Mouse (Mus musculus) kidney, embryonic 14.5 days (tissue): ENCODE data around the gene Gm21983. TPM values are rescaled to one million over a fixed set of nuclear protein-coding genes. Genes with fewer than 3 reads are reported as not detected.

Experiments used
- microRNA counts: library from miRNA; unstranded; fragments of <30 nt; microRNA quantifications from one replicate; lab custom pipeline; 2017
- microRNA-seq: library from miRNA; unstranded; fragments of <30 nt; microRNA quantifications from one replicate; pipeline ENCODE4, GENCODE M21; 2016
- polyA plus RNA-seq: library from polyadenylated mRNA; unstranded; fragments of >200 nt; fragmentation: Nextera tagmentation; extraction: Ambion mirVana; gene quantifications from 2 replicates; pipeline ENCODE4 v1.2.1, GENCODE M21; 2014

The Gm21983 gene
- polyA plus RNA-seq, 1 experiment from 2014 or later: not detected

MicroRNAs within 50 kb of the gene (microRNA counts, 519-probe panel; counts per million panel counts)
- not detected for microRNA mmu-miR-1191 (lab: Ali Mortazavi, UCI)

Small RNA genes within 50 kb of the gene (microRNA-seq; reads per million reads assigned to microRNA genes)
- gene Mir1191 (4.6 reads per million, percentile 19 among the genes with 10 or more reads in this experiment), gene Mir3101 (not detected)

Other genes with a start within 250 kb of the Gm21983 start
- not detected in 2 replicates for gene Cyp2a22, start 241.7 kb downstream of the Gm21983 start, polyA plus RNA-seq
- gene Cyp2a12, start 152.0 kb downstream of the Gm21983 start, polyA plus RNA-seq: not detected in 2 replicates
- not detected in 2 replicates for gene Cyp2f2, start 61.2 kb downstream of the Gm21983 start, polyA plus RNA-seq
- not detected in 2 replicates for gene Cyp2t4, start 27.4 kb downstream of the Gm21983 start, polyA plus RNA-seq
- 33.1 and 37.8 TPM in 2 replicates for gene Egln2, start 14.3 kb downstream of the Gm21983 start, polyA plus RNA-seq
- gene Rab4b, start 2.2 kb downstream of the Gm21983 start, polyA plus RNA-seq: 51.5 and 60.2 TPM in 2 replicates
- 24.5 and 30.8 TPM in 2 replicates for gene Mia, start 71 bp upstream of the Gm21983 start, polyA plus RNA-seq
- gene BC024978, start 14.7 kb upstream of the Gm21983 start, polyA plus RNA-seq: 2.9 and 4.5 TPM in 2 replicates
- gene Snrpa, start 15.2 kb upstream of the Gm21983 start, polyA plus RNA-seq: 322 and 327 TPM in 2 replicates
- gene Itpkc, start 47.6 kb upstream of the Gm21983 start, polyA plus RNA-seq: 4.2 and 5.2 TPM in 2 replicates
- gene Coq8b, start 51.9 kb upstream of the Gm21983 start, polyA plus RNA-seq: 15.9 and 17.1 TPM in 2 replicates
- gene Numbl, start 77.3 kb upstream of the Gm21983 start, polyA plus RNA-seq: 9.1 and 10.8 TPM in 2 replicates
- 23.4 and 26.0 TPM in 2 replicates for gene Ltbp4, start 156.6 kb upstream of the Gm21983 start, polyA plus RNA-seq
- 38.4 and 41.0 TPM in 2 replicates for gene Shkbp1, start 174.9 kb upstream of the Gm21983 start, polyA plus RNA-seq
- gene Gm20479, start 176.3 kb upstream of the Gm21983 start, polyA plus RNA-seq: 1.9 TPM in 1 of 2 replicates, not detected in the other